Mouse (Mus musculus) embryonic facial prominence, embryonic 15.5 days (tissue): ENCODE data around the gene Pkp4. TPM values are rescaled to one million over a fixed set of nuclear protein-coding genes. Genes with fewer than 3 reads are reported as not detected.
A peak's percentile ranks its signal among the peaks of the same experiment; 100 is the strongest.

Source experiments
- ATAC-seq: fragments of 200-750 bp; cut with Nextera tagmentation; 2 replicates; pipeline ENCODE4 v1.8.0; 2017; ENCODE audit warnings: low read depth, moderate TSS enrichment; ENCODE audit not compliant: insufficient number of reproducible peaks, low FRiP score, low TSS enrichment
- H3K27ac ChIP-seq: fragments of 300-500 bp; sonication (generic); replicated peaks from 2 replicates; pipeline ENCODE4 v1.5.1; 2015; ENCODE audit warnings: mild to moderate bottlenecking, inconsistent platforms
- H3K27me3 ChIP-seq: fragments of 300-500 bp; sonication (generic); 2 replicates; pipeline ENCODE4 v1.6.1; 2015; ENCODE audit warnings: inconsistent platforms
- H3K36me3 ChIP-seq: fragments of 300-500 bp; sonication (generic); 2 replicates; pipeline ENCODE4 v1.6.1; 2015; ENCODE audit warnings: mild to moderate bottlenecking, inconsistent platforms
- H3K4me1 ChIP-seq: fragments of 300-500 bp; sonication (generic); 2 replicates; pipeline ENCODE4 v1.6.1; 2015; ENCODE audit warnings: inconsistent platforms
- H3K4me2 ChIP-seq: fragments of 300-500 bp; sonication (generic); replicated peaks from 2 replicates; pipeline ENCODE4 v1.6.1; 2015; ENCODE audit warnings: mild to moderate bottlenecking, inconsistent platforms
- H3K4me3 ChIP-seq: fragments of 300-500 bp; sonication (generic); replicated peaks from 2 replicates; pipeline ENCODE4 v1.5.1; 2015; ENCODE audit warnings: mild to moderate bottlenecking, inconsistent platforms
- H3K9ac ChIP-seq: fragments of 300-500 bp; sonication (generic); 2 replicates; pipeline ENCODE4 v1.6.1; 2015; ENCODE audit warnings: inconsistent platforms
- H3K9me3 ChIP-seq: fragments of 300-500 bp; sonication (generic); replicated peaks from 2 replicates; pipeline ENCODE4 v1.6.1; 2016; ENCODE audit warnings: inconsistent platforms
- WGBS: fragments of 180-500 bp; shearing (Covaris S2); methylation state at CpG from one replicate; pipeline ENCODE4 v1.1.7; 2015; 5-methylcytosine and 5-hydroxymethylcytosine counted together
- polyA plus RNA-seq: library from polyadenylated mRNA; unstranded; fragments of >200 nt; fragmentation: Nextera tagmentation; extraction: Ambion mirVana; gene quantifications from 2 replicates; pipeline ENCODE4 v1.2.1, GENCODE M21; 2015

Gene Pkp4
- polyA plus RNA-seq, 1 experiment from 2014 or later: 26.1 TPM

DNA sequence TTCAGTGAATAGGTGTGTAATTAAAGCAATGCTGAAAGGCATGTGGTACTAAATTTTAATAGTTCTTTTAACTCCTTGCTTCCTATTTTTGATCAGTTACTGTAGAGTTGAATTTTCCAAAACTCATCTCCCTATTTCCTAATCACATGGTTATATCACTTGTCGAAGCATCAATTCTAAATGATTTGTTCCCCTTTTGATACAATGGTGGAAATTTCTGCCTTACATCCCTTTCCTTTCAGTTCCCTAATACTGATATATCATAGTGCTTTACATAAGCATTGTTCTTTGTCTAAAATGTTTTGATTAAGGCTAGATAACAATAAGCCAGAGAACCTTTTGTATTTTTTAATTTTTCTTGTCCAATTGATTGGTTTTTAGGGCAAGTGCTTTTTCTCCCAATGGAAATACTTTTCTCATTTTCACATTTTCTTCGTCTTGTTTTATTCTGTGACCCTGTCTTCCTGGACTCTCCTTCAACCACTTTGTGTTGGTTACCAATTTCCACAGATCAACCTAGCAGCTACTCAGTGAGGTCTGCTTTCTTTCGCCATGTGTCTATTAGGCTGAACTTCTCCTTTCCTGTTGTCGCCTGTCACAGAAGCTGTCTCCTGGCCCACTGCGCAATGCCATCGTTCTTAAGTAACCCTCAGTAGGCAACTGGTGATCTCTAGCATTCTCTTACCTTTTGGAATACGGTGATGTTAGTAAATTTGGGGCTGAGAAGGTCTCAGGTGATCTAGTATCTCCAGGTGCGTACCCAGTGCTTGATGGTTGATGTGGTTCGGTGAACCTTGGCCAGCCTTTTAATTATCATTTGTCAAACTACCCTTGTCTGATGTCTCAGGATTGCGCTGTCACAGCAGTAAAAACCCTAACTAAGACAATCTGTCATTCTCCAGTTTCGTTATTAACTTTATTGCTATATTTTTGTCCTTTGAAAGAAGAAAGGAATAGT is 23.7 kb downstream of the Pkp4 start:
- no peak overlapping the region for H3K9ac ChIP-seq
- H3K9me3 ChIP-seq: no peaks in the 10 kb centered on the region
- H3K36me3 ChIP-seq: peaks cover 4% of the 10 kb centered on the region; the same call in 1 of the 2 replicates
- H3K4me2 ChIP-seq: no peak overlapping the region
- H3K27me3 ChIP-seq: no peaks in the 10 kb centered on the region
- H3K4me1 ChIP-seq: peaks cover 24% of the 10 kb centered on the region
- no peak overlapping the region for H3K4me3 ChIP-seq
- 90% methylated on average over 11 of the region's 11 CpGs for WGBS
- no peak for ATAC-seq
- H3K27ac ChIP-seq: no peak overlapping the region

DNA sequence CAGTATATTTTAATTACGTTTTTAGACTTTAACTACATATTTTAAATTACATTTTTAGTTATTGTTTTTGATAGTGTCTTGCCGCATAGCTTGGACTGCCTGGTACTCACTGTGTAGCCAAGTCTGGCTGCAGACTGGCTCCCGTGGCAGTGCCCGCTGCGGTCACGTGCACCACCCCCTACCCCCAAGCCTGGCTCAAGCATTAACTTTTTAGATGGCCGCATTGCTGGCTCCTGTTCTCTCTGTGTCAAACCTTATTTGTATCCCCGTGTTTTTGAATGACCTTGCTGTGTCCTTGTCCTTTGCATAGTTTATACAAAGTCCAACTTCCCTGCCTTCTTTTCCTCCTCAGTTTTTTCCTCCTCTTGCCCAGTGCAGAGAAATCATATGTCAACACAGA is 25.5 kb downstream of the Pkp4 start:
- 96% methylated on average over 8 of the region's 8 CpGs for WGBS
- Histone ChIP-seq H3K9ac (no peak overlapping the region), H3K4me2 (no peak overlapping the region), H3K36me3 (peaks cover 4% of the 10 kb centered on the region; the same call in 1 of the 2 replicates), H3K27ac (no peak overlapping the region), H3K4me3 (no peak overlapping the region), H3K27me3 (no peaks in the 10 kb centered on the region), H3K9me3 (no peaks in the 10 kb centered on the region), H3K4me1 (peaks cover 25% of the 10 kb centered on the region)
- ATAC-seq: no peak

DNA sequence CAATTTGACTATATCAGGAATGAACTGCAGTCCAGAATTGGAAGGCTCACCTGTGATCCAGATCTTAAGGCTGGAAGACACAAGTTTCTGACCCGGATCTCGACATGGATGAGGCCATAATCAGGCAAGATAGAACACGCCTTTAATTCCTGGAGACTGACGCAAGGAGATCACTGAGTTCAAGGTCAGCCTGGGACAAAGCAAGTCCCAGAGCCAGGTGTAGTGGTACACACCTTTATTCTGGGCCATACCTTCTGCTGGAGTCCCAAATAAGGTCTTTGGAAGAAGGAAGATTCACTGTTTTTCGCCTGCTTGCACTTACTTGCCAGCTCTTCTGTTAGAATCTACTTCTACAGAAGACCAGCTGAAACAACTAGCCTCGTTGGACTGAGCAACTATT is 26.3 kb downstream of the Pkp4 start:
- H3K9ac ChIP-seq: no peak overlapping the region
- no peak overlapping the region for H3K27ac ChIP-seq
- no peaks in the 10 kb centered on the region for H3K9me3 ChIP-seq
- H3K4me1 ChIP-seq: peaks cover 25% of the 10 kb centered on the region
- H3K36me3 ChIP-seq: peaks cover 4% of the 10 kb centered on the region; the same call in 1 of the 2 replicates
- no peaks in the 10 kb centered on the region for H3K27me3 ChIP-seq
- no peak for ATAC-seq
- no peak overlapping the region for H3K4me3 ChIP-seq
- WGBS: 90% methylated on average over 6 of the region's 6 CpGs
- H3K4me2 ChIP-seq: no peak overlapping the region

DNA sequence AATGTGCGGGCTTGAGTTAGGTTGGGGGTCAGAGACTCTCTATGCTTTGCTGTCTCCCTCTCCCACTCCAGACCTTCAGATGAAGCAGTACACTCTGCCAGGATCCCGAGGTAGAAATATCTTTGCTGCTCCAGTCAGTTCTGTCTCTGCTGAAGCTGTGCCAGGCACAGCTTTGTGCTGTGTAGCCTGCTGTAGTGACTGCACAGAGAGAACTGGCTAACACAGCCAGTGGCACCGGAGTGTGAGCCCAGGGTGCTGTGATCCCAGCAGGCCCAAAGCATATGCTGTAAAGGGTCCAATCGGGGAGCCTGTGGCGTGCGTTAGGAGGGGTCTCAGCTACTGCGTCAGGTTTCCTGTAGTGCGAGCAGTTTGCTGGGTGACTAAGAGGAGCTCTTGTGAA is 27.7 kb downstream of the Pkp4 start:
- 87% methylated on average over 8 of the region's 8 CpGs for WGBS
- Histone ChIP-seq H3K9ac (no peak overlapping the region), H3K27ac (no peak overlapping the region), H3K27me3 (no peaks in the 10 kb centered on the region), H3K4me2 (no peak overlapping the region), H3K4me1 (peaks cover 34% of the 10 kb centered on the region), H3K9me3 (no peaks in the 10 kb centered on the region), H3K36me3 (peaks cover 4% of the 10 kb centered on the region; the same call in 1 of the 2 replicates), H3K4me3 (no peak overlapping the region)
- no peak for ATAC-seq

GRCm38 (mm10) chr2:59189661-59190185 is 29.1 kb downstream of the Pkp4 start:
- Histone ChIP-seq H3K4me1 (peaks cover 36% of the 10 kb centered on the region), H3K36me3 (peaks cover 4% of the 10 kb centered on the region; the same call in 1 of the 2 replicates), H3K9ac (no peak overlapping the region), H3K9me3 (no peaks in the 10 kb centered on the region), H3K27me3 (no peaks in the 10 kb centered on the region), H3K27ac (no peak overlapping the region; the same call in 1 of the 2 replicates), H3K4me3 (no peak overlapping the region), H3K4me2 (no peak overlapping the region)
- no peak for ATAC-seq
- whole genome bisulfite sequencing: 80% methylated on average over 5 of the region's 5 CpGs

GRCm38 (mm10) chr2:59190186-59190585 is 29.5 kb downstream of the Pkp4 start:
- Histone ChIP-seq H3K27me3 (no peaks in the 10 kb centered on the region), H3K9ac (no peak overlapping the region), H3K36me3 (peaks cover 4% of the 10 kb centered on the region; the same call in 1 of the 2 replicates), H3K4me2 (no peak overlapping the region), H3K4me3 (no peak overlapping the region), H3K27ac (no peak overlapping the region; the same call in 1 of the 2 replicates), H3K4me1 (peaks cover 36% of the 10 kb centered on the region), H3K9me3 (no peaks in the 10 kb centered on the region)
- no peak for ATAC-seq
- 86% methylated on average over 10 of the region's 10 CpGs for WGBS

DNA sequence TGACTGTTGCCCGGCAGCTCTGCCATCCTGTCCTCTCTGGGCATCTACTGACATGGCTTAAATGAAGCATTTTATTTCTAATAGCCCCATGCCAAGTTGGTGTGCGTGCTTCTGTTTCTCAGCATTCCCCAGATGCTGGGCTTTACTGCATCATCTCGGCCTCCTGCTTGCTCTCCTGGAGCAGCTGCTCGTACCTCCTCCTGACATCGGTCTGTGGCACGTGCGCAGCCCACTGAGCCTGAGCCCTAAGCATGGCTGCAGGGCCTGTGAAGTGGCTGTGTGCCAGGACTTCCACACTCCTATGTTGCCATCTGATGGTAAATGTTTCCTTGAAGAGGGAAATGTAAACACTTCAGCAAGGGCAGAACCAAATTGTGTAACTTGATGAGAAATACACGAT is 30.8 kb downstream of the Pkp4 start:
- Histone ChIP-seq H3K27ac (no peak overlapping the region), H3K36me3 (peaks cover 4% of the 10 kb centered on the region; the same call in 1 of the 2 replicates), H3K27me3 (no peaks in the 10 kb centered on the region), H3K9me3 (no peaks in the 10 kb centered on the region), H3K4me1 (peaks cover 36% of the 10 kb centered on the region), H3K4me3 (no peak overlapping the region), H3K4me2 (no peak overlapping the region), H3K9ac (no peak overlapping the region)
- 0 out of 2 replicates have a peak, but pooled peaks have one; percentile 44 for ATAC-seq
- 52% methylated on average over 8 of the region's 8 CpGs for WGBS

DNA sequence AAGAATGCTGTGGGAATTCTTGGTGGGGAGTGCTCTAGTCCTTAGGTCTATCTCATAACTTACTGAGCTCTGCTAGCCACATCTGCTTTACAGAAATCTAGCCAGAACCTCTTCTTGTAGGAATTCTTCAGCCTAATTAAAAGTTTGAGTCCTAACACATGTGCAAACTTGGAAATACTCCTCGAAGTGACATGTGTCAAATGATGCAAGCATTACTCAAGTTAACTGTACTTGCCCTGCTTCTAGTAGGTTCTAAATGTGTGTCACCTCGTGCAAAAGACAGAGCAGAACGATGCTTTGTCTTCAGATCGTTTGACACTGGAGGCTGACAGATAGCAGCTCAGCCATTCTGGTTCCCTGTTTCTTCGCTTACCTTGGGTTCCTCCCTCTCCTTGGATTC is 32.5 kb downstream of the Pkp4 start:
- H3K4me2 ChIP-seq: no peak overlapping the region
- H3K27me3 ChIP-seq: no peaks in the 10 kb centered on the region
- no peaks in the 10 kb centered on the region for H3K36me3 ChIP-seq
- no peak overlapping the region for H3K9ac ChIP-seq
- no peak overlapping the region for H3K27ac ChIP-seq
- peaks cover 36% of the 10 kb centered on the region for H3K4me1 ChIP-seq
- H3K9me3 ChIP-seq: no peaks in the 10 kb centered on the region
- H3K4me3 ChIP-seq: no peak overlapping the region
- 53% methylated on average over 5 of the region's 5 CpGs for WGBS
- ATAC-seq: no peak

DNA sequence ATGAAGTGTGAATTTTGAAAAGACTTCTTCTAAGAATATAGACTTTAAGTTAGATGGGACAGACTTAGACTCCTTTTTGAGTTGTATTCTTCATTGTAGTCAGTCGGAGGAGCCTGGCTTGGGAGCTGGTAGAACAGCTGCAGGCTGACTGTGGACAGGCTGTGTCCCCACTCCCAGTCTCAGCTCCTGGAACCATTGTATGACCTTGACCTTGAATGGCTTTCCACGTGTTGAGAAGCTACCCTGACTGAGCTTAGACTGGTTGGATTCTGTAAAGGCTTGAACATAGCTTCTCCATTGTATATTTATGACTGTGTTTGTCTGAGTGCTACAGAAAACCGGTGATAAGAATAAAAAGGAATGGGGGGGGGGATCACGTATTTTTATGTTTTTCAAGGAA is 36.5 kb downstream of the Pkp4 start:
- 86% methylated on average over 4 of the region's 4 CpGs for WGBS
- ATAC-seq: no peak
- Histone ChIP-seq H3K9me3 (no peaks in the 10 kb centered on the region), H3K36me3 (no peaks in the 10 kb centered on the region), H3K27me3 (no peaks in the 10 kb centered on the region), H3K4me1 (peaks cover 10% of the 10 kb centered on the region), H3K4me3 (no peak overlapping the region), H3K9ac (no peak overlapping the region), H3K27ac (no peak overlapping the region), H3K4me2 (no peak overlapping the region)

DNA sequence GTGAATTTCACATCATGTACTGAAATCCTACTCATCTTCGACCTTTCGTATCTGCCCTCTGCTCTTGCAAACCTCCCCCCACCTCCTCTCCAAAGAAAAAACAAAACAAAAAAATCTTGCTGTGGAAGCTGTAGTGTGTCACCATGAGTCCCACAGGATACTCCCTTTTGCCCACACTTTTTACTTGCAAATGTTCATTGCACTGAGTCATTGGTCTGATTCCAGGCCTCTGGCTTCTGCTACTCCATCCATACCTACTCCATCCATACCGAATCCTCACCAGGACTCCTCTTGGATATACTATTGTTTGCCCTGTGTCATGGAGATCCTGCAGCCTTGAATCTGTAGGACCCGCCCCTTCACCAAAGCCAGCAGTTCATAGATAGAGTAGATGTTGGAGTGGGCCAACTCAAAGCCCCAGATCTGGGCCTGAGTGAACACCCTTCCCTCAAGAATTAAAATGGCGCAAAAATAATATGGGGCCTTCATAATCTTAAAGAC is 38.9 kb downstream of the Pkp4 start:
- Histone ChIP-seq H3K4me3 (no peak overlapping the region), H3K27me3 (no peaks in the 10 kb centered on the region), H3K9ac (no peak overlapping the region), H3K36me3 (no peaks in the 10 kb centered on the region), H3K27ac (no peak overlapping the region), H3K4me1 (peaks cover 2% of the 10 kb centered on the region; the same call in 1 of the 2 replicates), H3K4me2 (no peak overlapping the region), H3K9me3 (no peaks in the 10 kb centered on the region)
- no peak for ATAC-seq
- 94% methylated on average over 5 of the region's 5 CpGs for WGBS

DNA sequence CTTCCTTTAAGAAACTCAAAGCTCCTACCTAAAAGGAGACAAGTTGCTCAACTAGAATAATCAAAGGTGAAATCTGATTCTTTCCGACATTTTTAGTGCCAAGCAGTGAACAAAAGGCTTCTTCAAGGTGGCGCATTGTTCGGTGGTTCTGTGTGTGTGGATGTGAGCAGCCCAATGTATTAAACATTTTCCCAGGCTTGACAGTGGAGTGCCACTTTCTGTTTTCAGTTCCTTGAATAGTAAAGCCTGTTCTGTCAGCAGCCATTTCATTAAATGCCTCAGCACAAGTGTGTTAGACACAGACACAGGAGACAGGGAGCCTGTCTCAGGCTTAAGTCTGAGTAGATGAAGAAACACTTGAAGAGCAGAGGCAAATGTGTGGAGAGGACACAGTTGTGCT is 39.9 kb downstream of the Pkp4 start:
- ATAC-seq: no peak
- Histone ChIP-seq H3K9ac (no peak overlapping the region), H3K4me1 (peaks cover 6% of the 10 kb centered on the region; the same call in 1 of the 2 replicates), H3K4me2 (no peak overlapping the region), H3K9me3 (no peaks in the 10 kb centered on the region), H3K27ac (peak overlapping the region; percentile 36; the same call in 1 of the 2 replicates), H3K36me3 (no peaks in the 10 kb centered on the region), H3K27me3 (no peaks in the 10 kb centered on the region), H3K4me3 (no peak overlapping the region)
- WGBS: 66% methylated on average over 3 of the region's 3 CpGs
